Mouse (Mus musculus) adrenal gland (tissue): Measurements from ENCODE around the gene Olfr1128.
"Not testable (repeated sequence)": the region's sequence is repeated elsewhere in the genome, so short reads cannot be mapped to it uniquely, and the experiment has no call there.

ENCODE experiments used
- intact Hi-C: fragments of 180-260 bp; cut with DNase I; formaldehyde crosslinking; loops from one replicate; pipeline ENCODE4 v1.15.1; 2025
- long read RNA-seq, 2 experiments: library from polyadenylated mRNA; unstranded; transcript quantifications; one replicate each; pipeline ENCODE4 v2.0.0; 2020; ENCODE audit warnings: borderline replicate concordance in 1 of 2; ENCODE audit not compliant: insufficient replicate concordance in 1 of 2

Olfr1128 gene
- long read RNA-seq, experiment 1 = 0 reads
- long read RNA-seq, experiment 2 = 0 reads

GRCm38 (mm10) chr2:87545442-87545841, at the start of gene Olfr1128:
TSS of gene Olfr1128 (minus strand) at chr2:87545542.
- intact Hi-C loops = no loop called here

- intact Hi-C loops = not testable (repeated sequence)
Observed at GRCm38 (mm10) chr2:87573602-87574001, 28.3 kb upstream of the Olfr1128 start, which contains the start of gene Olfr1129. TSS of gene Olfr1129 (plus strand) at chr2:87573902.

- intact Hi-C loops = no loop called here
Observed at GRCm38 (mm10) chr2:87534826-87535225, 10.5 kb downstream of the Olfr1128 start.

- intact Hi-C loops = no loop called here
Observed at GRCm38 (mm10) chr2:87531496-87531895, 13.8 kb downstream of the Olfr1128 start, which contains the start of gene Olfr153. TSS of gene Olfr153 (plus strand) at chr2:87531796.

- intact Hi-C loops = not testable (repeated sequence)
Observed at GRCm38 (mm10) chr2:87525899-87526616, 19.3 kb downstream of the Olfr1128 start.

- intact Hi-C loops = no loop called here
Observed at GRCm38 (mm10) chr2:87520651-87521050, 24.7 kb downstream of the Olfr1128 start.

GRCm38 (mm10) chr2:87516581-87516980, 28.8 kb downstream of the Olfr1128 start:
- intact Hi-C loops = no loop called here

- intact Hi-C loops = no loop called here
Observed at GRCm38 (mm10) chr2:87515457-87516060, 29.8 kb downstream of the Olfr1128 start.

- intact Hi-C loops = no loop called here
Observed at GRCm38 (mm10) chr2:87515046-87515445, 30.3 kb downstream of the Olfr1128 start.

- intact Hi-C loops = no loop called here
Observed at GRCm38 (mm10) chr2:87506265-87506664, 39.1 kb downstream of the Olfr1128 start, which contains the start of gene Pramel6. TSS of gene Pramel6 (plus strand) at chr2:87506565.

- intact Hi-C loops = not testable (repeated sequence)
Observed at GRCm38 (mm10) chr2:87496993-87497392, 48.3 kb downstream of the Olfr1128 start, which contains the start of gene Pramel7. TSS of gene Pramel7 (minus strand) at chr2:87497093.
